Mouse (Mus musculus) lung, adult 18-20 months (tissue): ENCODE measurements at regions not wholly inside any gene's neighbourhood (a gene's known extent, or its start where the extent isn't known, plus 50 kb on each side); places are given as distances from the start of the nearest gene placed in this dataset.

Experiments used
- DNase-seq, 2 experiments: peaks; one replicate each; pipeline ENCODE4 v3.0.0; 2022; ENCODE audit warnings: mixed read lengths in 2 of 2

- no peak for DNase-seq
Observed at GRCm38 (mm10) chr15:36914239-36915100, 93.1 kb downstream of the Zfp706 start.

GRCm38 (mm10) chr15:36913308-36913707 is 94.3 kb downstream of the Zfp706 start:
- no peak for DNase-seq

GRCm38 (mm10) chr15:36910272-36910671 is 97.3 kb downstream of the Zfp706 start:
- no peak for DNase-seq

DNA sequence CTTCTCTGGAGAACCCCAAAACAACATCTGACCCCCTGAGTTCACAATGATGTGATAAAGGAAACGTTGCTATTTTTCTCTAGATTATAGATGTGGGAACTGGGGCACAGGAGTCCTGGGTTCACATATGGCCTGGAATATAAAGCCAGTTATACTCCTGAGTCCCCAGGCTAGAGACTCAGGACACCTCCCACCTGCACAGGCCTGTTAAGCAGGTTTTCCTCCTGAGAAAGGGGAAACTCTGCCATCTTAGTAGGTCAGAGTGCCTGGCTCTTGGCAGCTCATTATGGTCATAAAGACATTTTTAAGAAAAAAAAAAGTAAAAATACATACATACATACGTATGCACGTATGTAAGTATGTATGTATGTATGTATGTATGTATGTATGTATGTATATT is 98.1 kb downstream of the Zfp706 start:
- DNase-seq = no peak

DNA sequence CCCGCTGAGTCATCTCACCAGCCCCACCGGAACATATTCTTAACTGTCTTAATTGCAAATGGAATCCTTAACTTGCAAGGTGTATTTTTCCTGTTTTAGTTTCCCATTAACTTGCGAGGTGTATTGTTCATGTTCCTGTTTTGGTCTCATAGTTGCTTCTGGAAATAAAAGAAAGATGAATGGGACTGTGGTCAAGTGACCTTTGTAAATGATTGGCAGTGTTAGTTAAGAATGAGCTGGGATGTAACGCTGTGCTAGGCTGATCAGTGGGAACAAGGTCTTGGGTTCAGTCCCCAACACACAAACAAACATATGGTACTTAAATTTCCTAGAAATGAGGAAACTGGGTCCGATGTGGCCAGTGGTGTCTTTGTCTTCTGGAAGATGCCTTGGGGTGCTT is 100.8 kb downstream of the Zfp706 start:
- DNase-seq = no peak

- DNase-seq = no peak
Observed at GRCm38 (mm10) chr15:36906052-36906451, 101.5 kb downstream of the Zfp706 start.

- DNase-seq = no peak
Observed at GRCm38 (mm10) chr15:36903922-36904321, 103.7 kb downstream of the Zfp706 start.

DNA sequence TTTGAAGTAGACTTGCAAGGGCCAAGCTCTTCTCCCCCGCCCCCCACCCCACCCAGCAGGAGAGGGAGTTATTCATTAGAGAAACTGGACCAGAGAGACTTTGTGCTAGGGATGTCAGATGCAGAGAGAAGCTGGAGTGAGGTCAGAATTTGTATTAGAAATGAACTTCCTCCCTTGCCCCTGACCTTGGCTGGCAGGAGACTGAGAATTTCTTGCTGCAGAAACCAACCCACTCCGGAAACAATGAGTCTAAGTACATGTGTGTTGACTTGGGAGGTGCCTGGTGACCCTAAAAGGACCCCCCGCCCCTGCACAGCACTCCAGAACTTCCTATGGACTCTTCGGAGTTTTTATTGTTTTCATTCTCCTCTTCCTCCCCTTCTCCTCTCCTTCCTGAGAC is 104.3 kb downstream of the Zfp706 start:
- no peak for DNase-seq

GRCm38 (mm10) chr15:36901830-36902285 is 105.7 kb downstream of the Zfp706 start:
- DNase-seq = peak in 1 of 2 experiments; percentile 57

- no peak for DNase-seq
Observed at GRCm38 (mm10) chr15:36901350-36901749, 106.2 kb downstream of the Zfp706 start.

GRCm38 (mm10) chr15:36900940-36901339 is 106.6 kb downstream of the Zfp706 start:
- DNase-seq = no peak

GRCm38 (mm10) chr15:36899882-36900281 is 107.7 kb downstream of the Zfp706 start:
- DNase-seq = no peak

DNA sequence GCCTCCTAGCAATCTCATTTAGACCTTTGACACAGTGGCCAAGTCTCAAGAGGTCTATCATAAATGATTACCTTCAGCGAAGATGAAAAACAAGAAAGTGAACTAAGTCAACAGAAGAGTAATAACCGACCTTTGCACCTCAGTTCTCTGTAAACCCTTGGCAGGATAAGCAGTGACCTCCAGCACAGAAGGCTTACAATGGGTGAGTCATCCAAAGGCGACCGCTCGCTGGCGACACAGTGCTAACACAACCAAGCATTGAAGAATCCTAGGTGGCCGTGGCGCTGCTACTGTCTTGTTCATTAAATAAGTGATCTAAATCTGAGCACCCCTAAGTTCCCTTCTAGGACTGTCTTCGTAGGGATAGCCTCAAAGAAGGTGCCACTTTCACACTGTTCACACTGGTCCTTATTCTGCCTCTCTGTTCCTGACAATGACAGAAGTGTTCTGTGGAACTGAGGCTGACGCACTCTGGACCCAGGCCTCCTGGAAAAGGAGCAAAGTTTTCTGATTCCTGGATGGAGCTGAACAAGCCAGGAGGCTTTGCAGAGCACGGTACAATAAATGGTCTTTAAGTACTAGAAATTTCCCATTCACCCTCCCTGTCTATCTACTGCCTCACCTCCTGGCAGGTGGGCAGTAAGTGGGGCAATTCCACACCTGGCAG is 108.6 kb downstream of the Zfp706 start:
- DNase-seq = no peak

DNA sequence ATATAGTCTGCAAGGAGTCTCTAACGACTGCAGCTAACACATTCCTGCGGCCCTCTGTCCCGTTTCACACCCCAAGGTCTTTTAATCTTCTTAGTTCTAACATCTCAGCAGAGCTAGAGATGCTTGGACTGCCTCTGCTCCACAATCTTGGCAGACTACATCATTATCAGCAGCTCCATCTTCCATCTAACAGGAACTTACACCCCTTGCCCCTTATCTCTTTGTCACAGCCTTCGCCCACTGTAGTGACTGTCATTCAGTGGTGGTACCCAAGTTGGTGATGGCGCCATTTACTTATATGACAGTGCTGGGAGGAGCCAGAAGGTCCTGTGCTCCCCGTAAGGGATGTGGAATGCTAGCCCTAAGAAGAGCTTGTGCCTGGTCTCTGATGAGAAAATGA is 109.2 kb downstream of the Zfp706 start:
- DNase-seq = no peak

GRCm38 (mm10) chr15:36896265-36896664 is 111.3 kb downstream of the Zfp706 start:
- DNase-seq = no peak

DNA sequence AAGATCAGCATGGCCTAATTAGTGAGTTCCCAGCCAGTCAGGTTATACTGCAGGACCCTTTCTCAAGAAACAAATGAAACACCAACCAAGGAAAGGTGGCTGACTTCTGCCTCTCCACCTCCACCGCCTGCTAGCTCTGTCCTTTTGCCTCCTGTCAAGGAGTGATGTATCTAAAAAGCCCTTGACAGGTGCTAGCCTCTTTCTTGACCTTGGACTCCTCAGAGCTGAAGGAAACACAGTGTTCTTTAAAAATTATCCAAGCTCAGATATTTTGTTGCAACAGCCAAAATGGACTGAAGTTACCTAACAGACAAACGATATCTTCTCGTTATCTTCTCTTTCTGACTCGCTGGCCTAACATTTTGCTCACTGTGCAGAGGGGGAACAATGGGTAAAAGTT is 112.5 kb downstream of the Zfp706 start:
- no peak for DNase-seq

GRCm38 (mm10) chr15:36893407-36893969 is 114.1 kb downstream of the Zfp706 start:
- no peak for DNase-seq

DNA sequence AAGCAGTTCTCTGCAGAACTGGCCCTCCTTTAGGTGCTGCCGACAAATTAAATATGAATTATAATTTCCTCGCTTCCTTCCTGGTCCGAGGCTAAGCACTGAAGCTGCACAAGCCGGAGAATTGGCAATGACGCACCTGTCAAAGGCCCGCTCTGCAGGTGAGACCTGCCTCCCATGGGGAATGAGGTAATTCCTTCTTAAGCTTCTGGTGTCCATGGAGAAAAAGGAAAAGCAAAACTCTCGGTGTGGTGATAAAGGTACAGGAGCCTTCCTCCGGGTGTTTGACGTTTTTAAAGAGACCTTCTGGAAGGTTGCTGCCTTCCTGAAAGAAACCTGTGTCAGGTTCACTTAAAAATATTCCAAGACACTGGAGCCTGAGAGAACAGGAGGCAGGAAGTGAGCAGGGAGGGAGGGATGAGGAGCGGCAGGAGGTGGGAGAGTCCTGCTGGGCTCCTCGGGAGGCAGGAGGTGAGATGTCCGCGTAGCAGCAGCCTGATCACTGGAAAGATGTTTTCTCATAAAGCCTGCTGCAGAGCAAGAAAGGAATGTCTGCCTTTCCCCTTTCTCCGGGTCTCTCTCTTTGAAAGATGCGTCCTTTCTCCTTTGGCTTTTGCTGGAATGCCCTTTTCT is 114.9 kb downstream of the Zfp706 start:
- no peak for DNase-seq

DNA sequence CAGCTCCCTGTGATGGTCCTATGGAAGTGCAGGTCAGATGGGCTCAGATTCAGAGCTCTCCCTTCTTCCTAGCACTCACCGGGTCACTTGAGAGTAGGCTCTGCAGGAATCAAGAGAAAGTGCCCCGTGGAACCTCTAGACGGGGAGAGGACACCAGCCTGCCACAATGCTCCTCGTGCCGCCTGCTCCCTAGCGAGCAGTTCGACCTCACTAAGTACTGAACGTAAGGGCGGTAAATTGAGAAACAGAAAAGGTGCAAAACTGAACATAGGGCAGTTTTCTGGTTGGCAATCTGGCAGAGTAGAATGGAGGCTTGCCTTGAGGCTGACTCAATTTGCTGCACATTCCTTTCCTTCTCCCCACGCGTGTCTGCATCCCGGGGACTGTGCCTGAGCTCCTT is 115.7 kb downstream of the Zfp706 start:
- DNase-seq = no peak

DNA sequence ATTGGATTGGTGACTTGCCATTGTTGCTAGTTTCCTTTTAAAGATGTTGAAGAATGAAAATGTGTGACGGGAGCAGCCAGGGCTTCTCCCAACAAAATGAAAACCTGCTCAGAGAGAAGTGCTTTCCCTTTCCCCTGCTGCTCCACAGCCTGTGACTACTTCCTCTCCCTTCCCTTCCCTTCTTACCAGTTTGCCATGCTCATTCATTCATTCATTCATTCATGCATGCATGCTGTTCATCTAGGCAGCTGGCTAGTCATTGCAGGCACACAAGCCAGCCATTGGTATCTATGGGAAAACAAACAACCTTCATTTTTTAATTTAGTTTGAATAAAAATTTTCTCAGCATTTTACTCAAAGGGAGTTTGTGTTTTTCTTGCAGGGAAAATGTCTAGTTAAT is 116.3 kb downstream of the Zfp706 start:
- DNase-seq = no peak

GRCm38 (mm10) chr15:36889072-36889471 is 118.5 kb downstream of the Zfp706 start:
- DNase-seq = no peak

GRCm38 (mm10) chr15:36888351-36889069 is 119.1 kb downstream of the Zfp706 start:
- no peak for DNase-seq
